Mouse (Mus musculus): ENCODE measurements around the gene Plpp3.

DNA sequence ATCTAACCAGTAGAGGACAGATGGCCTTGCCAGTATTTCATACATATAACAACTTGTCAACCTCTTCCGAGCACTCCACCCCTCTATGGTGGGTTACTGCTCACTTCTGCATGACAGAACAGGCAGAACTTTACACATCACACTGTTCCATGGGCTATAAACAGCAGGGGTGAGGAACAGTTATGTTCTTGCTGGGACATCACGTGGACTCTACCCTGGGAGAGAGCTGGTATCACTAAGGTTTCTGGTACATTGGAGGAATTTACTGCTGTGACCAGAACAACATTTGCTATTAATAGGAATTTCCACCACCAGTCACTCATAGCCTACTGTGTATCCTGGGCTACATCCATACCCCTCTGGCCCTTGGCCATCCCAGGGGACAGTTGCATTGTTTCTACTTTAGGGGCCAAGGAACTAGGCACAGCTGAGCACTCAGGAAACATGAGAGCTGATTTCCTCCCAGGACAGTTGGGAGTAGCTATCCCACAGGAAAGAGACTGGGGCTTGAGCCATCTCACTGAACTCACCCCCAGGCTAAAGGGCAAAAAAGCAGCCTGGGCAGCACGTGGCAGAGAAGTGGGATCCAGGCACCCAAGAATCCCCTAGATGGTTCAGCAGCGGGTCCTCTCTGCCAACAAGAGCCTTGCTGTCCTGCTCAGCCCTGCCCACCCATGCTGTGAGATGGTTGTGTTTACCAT, 23.6 kb upstream of the Plpp3 start:
- TF ChIP-seq CTCF (IDR thresholded peaks at IDR 0.05; ENCODE audit: borderline replicate concordance, control insufficient read depth, extremely low read depth, insufficient read depth, low read length, poor library complexity), result no peak
- no peak for TF ChIP-seq POLR2A (IDR thresholded peaks at IDR 0.05; ENCODE audit: control insufficient read depth, extremely low read depth, insufficient read depth, low read length, poor library complexity)

Data from thymus, adult 2 months (tissue).